Mouse (Mus musculus) stomach, postnatal 0 days (tissue): ENCODE measurements around the gene Xylt1.

ENCODE experiments used
- CTCF ChIP-seq: IDR thresholded peaks from 2 replicates; pipeline ENCODE4 v1.5.1; 2016; ENCODE audit warnings: antibody characterized with exemption, low read depth, mild to moderate bottlenecking, moderate library complexity
- EP300 ChIP-seq: optimal IDR thresholded peaks from 2 replicates; pipeline ENCODE3; 2016; ENCODE audit warnings: antibody characterized with exemption

GRCm38 (mm10) chr7:117480831-117481230 is 100.1 kb downstream of the Xylt1 start:
- TF ChIP-seq EP300 = no peak
- no peak for TF ChIP-seq CTCF
